Mouse (Mus musculus) Muller cell, postnatal 12 days (primary cell): ENCODE results near the gene Foxo1.

Source experiments
- DNase-seq: peaks from one replicate; pipeline ENCODE4 v3.0.0-alpha.2; 2015; ENCODE audit errors: inconsistent ontology term

Gene Foxo1

GRCm38 (mm10) chr3:52364576-52364975 is 96.4 kb downstream of the Foxo1 start:
- no peak for DNase-seq

- DNase-seq, result no peak
These were observed 101.1 kb downstream of the Foxo1 start for GRCm38 (mm10) chr3:52369204-52369603.

GRCm38 (mm10) chr3:52369881-52370428 is 101.8 kb downstream of the Foxo1 start:
- peak; percentile 36 for DNase-seq

- DNase-seq, result peak; percentile 81
These were observed 108.8 kb downstream of the Foxo1 start for GRCm38 (mm10) chr3:52376974-52377373.

DNA sequence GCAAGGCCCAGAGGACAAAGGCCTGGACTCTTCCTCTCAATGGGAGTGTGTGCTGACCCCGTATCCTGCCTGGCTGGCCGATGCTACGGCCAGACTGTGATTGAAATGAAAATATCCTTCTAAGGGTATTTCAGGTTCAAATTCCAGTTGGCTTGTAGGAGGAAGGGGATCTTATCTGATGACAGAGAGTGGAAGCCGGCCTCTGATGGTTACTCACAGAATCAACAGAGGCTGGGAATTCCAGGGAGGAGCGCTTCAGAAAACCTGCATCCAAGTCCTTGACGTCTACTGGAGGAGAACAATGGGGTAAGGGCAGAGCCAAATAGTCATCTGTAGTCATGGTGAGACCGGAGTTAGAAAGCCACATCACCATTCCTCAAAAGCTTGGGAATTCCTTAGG is 115.2 kb downstream of the Foxo1 start:
- no peak for DNase-seq

DNA sequence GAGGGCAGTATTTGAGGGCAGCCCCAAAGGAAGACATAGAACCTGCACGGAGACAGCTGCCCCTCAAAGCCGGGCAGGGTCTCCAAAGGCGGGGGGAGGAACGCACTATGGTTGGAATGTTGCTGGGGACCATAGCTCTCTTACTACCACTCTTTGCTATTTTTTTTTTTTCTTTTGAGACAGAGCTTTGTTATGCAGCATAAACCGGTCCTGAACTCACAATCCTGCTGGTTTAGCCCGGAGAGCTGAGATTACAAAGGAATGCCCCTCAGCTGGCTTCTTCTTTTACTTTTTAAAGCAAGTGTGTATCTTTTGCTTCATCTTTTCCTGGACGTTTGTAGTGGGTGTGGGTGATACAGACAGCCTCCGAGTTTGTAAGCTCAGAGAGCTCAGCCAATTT is 118.2 kb downstream of the Foxo1 start:
- DNase-seq, result no peak

- no peak for DNase-seq
These were observed 122.2 kb downstream of the Foxo1 start for GRCm38 (mm10) chr3:52390321-52390720.

GRCm38 (mm10) chr3:52390766-52391665 is 122.9 kb downstream of the Foxo1 start:
- DNase-seq, result peak; percentile 56

DNA sequence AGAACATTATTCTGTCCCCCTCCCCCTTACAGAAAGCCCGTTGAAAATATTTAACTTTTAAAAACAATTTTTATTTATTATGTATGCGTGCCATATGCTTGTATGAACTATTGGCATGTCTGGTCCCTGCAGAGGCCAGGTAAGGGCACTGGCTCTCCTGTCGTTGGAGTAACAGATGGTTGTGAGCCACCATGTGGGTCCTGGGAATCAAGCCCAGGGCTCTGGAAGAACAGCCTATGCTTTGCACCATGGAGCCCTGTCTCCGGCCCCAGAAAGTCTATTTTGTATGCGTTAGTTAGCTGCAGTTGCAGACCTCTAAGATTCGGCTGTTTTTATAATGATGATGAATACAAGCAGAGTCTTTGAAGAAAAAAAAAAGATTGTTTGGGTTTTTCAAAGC is 123.8 kb downstream of the Foxo1 start:
- no peak for DNase-seq

DNA sequence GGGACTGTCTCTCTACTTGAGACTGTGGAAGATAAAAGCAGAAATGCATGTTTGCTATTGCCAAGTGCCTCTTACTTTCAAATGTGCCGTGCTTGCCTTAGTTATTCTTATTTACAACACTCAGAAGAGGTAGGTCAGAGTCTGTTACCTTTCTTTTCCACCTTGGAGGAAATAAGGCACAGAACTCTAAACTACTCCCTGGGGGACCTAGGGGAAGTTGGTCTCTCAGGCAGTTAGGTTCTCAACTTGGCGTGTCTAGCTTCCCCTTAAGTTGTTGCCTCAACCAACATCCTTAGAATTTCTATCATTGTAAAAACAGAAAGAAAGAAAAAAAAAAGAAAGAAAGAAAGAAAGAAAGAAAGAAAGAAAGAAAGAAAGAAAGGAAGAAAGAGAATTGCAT is 124.4 kb downstream of the Foxo1 start:
- no peak for DNase-seq

GRCm38 (mm10) chr3:52393171-52393570 is 125.0 kb downstream of the Foxo1 start:
- DNase-seq, result no peak

GRCm38 (mm10) chr3:52396121-52396731 is 128.1 kb downstream of the Foxo1 start:
- no peak for DNase-seq

- no peak for DNase-seq
These were observed 128.9 kb downstream of the Foxo1 start for GRCm38 (mm10) chr3:52396951-52397615.

DNA sequence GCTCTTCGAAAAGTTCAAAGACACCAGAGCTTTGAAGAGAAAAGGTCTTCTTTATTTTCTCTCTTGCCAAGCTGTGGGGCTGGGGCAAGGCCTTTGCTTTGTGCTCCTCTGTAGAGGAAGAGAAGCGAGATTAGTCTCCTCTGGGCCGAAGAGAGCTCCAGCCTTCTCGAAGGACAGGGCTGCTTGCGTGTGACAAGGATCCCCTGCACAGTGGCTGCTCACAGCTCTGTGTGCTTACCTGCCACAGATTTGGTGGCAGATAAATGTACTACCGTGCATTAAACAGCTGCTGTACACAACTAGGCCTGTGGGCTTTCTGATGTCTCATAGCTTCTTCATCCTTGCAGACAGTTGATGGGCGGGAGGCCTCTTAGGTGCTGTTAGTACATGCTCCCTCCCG is 129.8 kb downstream of the Foxo1 start:
- no peak for DNase-seq

GRCm38 (mm10) chr3:52400284-52401161 is 132.4 kb downstream of the Foxo1 start:
- DNase-seq, result no peak

DNA sequence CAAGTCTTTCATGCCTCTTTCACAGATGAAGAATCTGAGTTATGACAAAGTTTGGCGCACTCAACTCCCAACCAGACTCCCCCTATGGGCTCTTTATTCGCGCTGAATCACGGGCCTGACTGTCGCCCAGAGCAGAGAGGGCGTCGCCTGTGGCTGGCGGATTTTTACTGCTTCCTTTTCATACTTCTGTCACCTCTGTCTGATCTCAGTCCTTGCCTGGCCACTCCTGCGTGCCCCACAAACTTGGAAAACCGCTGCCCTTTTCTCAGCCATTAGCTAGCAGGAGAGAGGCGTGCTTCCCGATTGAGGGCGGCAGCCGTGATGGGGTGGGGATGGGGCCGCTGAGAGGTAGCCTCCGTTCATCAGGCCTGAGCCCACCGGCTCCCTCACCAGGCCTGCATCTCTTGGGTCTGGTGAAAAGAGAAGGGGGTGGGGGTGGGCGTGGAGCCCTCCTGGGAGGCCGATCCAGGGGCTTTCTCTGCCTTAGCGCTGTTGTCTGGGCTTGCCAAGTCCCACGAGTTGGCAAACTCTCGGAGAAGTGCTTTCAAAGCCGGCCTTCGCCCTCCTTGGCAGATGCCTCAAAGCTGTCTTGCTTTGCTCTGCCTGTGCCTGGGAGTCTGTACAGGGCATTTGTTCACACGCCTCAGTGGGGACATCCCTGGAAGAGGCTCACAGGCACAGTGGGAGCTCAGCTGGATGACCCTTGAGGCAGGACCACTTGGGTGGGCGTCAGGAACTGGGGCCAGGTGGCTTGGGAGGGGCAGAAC is 133.2 kb downstream of the Foxo1 start:
- peak; percentile 82 for DNase-seq
